Mouse (Mus musculus): ENCODE measurements around the gene Cxcl14. TPM values are rescaled to one million over a fixed set of nuclear protein-coding genes. Genes with fewer than 3 reads are reported as not detected.

Gene Cxcl14
- polyA plus RNA-seq, 1 experiment from 2014 or later, result 13.7 TPM

- 83% methylated on average over 6 of the region's 6 CpGs for WGBS
Observed at GRCm38 (mm10) chr13:56329165-56329564, 32.8 kb upstream of the Cxcl14 start.

GRCm38 (mm10) chr13:56327779-56328178 lies 31.4 kb upstream of the Cxcl14 start:
- Histone ChIP-seq H3K4me2 (no peak overlapping the region), H3K9me3 (no peaks in the 10 kb centered on the region), H3K27me3 (no peaks in the 10 kb centered on the region), H3K36me3 (no peaks in the 10 kb centered on the region), H3K9ac (no peak overlapping the region), H3K27ac (no peak overlapping the region), H3K4me1 (no peaks in the 10 kb centered on the region), H3K4me3 (no peak overlapping the region)
- 27% methylated on average over 6 of the region's 6 CpGs for WGBS
- ATAC-seq (ENCODE audit: borderline replicate concordance, extremely low read depth, low FRiP score, low TSS enrichment), result no peak

More at GRCm38 (mm10) chr13:56329165-56329564, 32.8 kb upstream of the Cxcl14 start:
- Histone ChIP-seq H3K4me3 (no peak overlapping the region), H3K27me3 (no peaks in the 10 kb centered on the region), H3K27ac (no peak overlapping the region), H3K9ac (no peak overlapping the region), H3K4me1 (no peaks in the 10 kb centered on the region), H3K9me3 (no peaks in the 10 kb centered on the region), H3K4me2 (no peak overlapping the region), H3K36me3 (no peaks in the 10 kb centered on the region)
- ATAC-seq (ENCODE audit: borderline replicate concordance, extremely low read depth, low FRiP score, low TSS enrichment), result no peak

- H3K9me3 ChIP-seq, result no peaks in the 10 kb centered on the region
- no peak for ATAC-seq (ENCODE audit: borderline replicate concordance, extremely low read depth, low FRiP score, low TSS enrichment)
- no peak overlapping the region for H3K4me3 ChIP-seq
- H3K27ac ChIP-seq, result no peak overlapping the region
- H3K4me2 ChIP-seq, result no peak overlapping the region
- no peaks in the 10 kb centered on the region for H3K36me3 ChIP-seq
- H3K4me1 ChIP-seq, result no peaks in the 10 kb centered on the region
- H3K9ac ChIP-seq, result no peak overlapping the region
- no peaks in the 10 kb centered on the region for H3K27me3 ChIP-seq
- 86% methylated on average over 7 of the region's 7 CpGs for WGBS
Observed at GRCm38 (mm10) chr13:56321635-56322034, 25.3 kb upstream of the Cxcl14 start.

GRCm38 (mm10) chr13:56316930-56317329 lies 20.6 kb upstream of the Cxcl14 start:
- WGBS, result 71% methylated on average over 4 of the region's 4 CpGs

GRCm38 (mm10) chr13:56315201-56315600 lies 18.9 kb upstream of the Cxcl14 start:
- no peaks in the 10 kb centered on the region for H3K27me3 ChIP-seq
- no peaks in the 10 kb centered on the region for H3K9me3 ChIP-seq
- ATAC-seq (ENCODE audit: borderline replicate concordance, extremely low read depth, low FRiP score, low TSS enrichment), result no peak
- H3K4me3 ChIP-seq, result no peak overlapping the region
- no peaks in the 10 kb centered on the region for H3K4me1 ChIP-seq
- no peak overlapping the region for H3K4me2 ChIP-seq
- WGBS, result 49% methylated on average over 3 of the region's 3 CpGs
- no peaks in the 10 kb centered on the region for H3K36me3 ChIP-seq
- no peak overlapping the region for H3K9ac ChIP-seq
- H3K27ac ChIP-seq, result no peak overlapping the region

More at GRCm38 (mm10) chr13:56316930-56317329, 20.6 kb upstream of the Cxcl14 start:
- Histone ChIP-seq H3K27ac (no peak overlapping the region), H3K9ac (no peak overlapping the region), H3K36me3 (no peaks in the 10 kb centered on the region), H3K27me3 (no peaks in the 10 kb centered on the region), H3K9me3 (no peaks in the 10 kb centered on the region), H3K4me2 (no peak overlapping the region), H3K4me3 (no peak overlapping the region), H3K4me1 (no peaks in the 10 kb centered on the region)
- no peak for ATAC-seq (ENCODE audit: borderline replicate concordance, extremely low read depth, low FRiP score, low TSS enrichment)

GRCm38 (mm10) chr13:56305058-56305457 lies 8.7 kb upstream of the Cxcl14 start:
- Histone ChIP-seq H3K9ac (no peak overlapping the region), H3K27ac (no peak overlapping the region), H3K9me3 (no peaks in the 10 kb centered on the region), H3K4me3 (no peak overlapping the region), H3K4me1 (peaks cover 4% of the 10 kb centered on the region; the same call in 1 of the 2 replicates), H3K27me3 (no peaks in the 10 kb centered on the region), H3K4me2 (no peak overlapping the region), H3K36me3 (no peaks in the 10 kb centered on the region)
- ATAC-seq (ENCODE audit: borderline replicate concordance, extremely low read depth, low FRiP score, low TSS enrichment), result no peak
- WGBS, result 49% methylated on average over 12 of the region's 12 CpGs

- no peak overlapping the region for H3K27ac ChIP-seq
- no peaks in the 10 kb centered on the region for H3K36me3 ChIP-seq
- no peaks in the 10 kb centered on the region for H3K9me3 ChIP-seq
- no peak overlapping the region for H3K4me3 ChIP-seq
- H3K27me3 ChIP-seq, result peaks cover 5% of the 10 kb centered on the region; the same call in 1 of the 2 replicates
- H3K4me2 ChIP-seq, result no peak overlapping the region
- no peak overlapping the region for H3K9ac ChIP-seq
- no peak; the same call in 1 of the 2 replicates for ATAC-seq (ENCODE audit: borderline replicate concordance, extremely low read depth, low FRiP score, low TSS enrichment)
- WGBS, result 45% methylated on average over 4 of the region's 4 CpGs
- H3K4me1 ChIP-seq, result peaks cover 4% of the 10 kb centered on the region; the same call in 1 of the 2 replicates
Observed at GRCm38 (mm10) chr13:56304453-56304852, 8.1 kb upstream of the Cxcl14 start.

GRCm38 (mm10) chr13:56299336-56299735 lies 3.0 kb upstream of the Cxcl14 start:
- H3K9ac ChIP-seq, result no peak overlapping the region
- H3K36me3 ChIP-seq, result no peaks in the 10 kb centered on the region
- H3K4me3 ChIP-seq, result no peak overlapping the region
- H3K27ac ChIP-seq, result no peak overlapping the region
- no peak for ATAC-seq (ENCODE audit: borderline replicate concordance, extremely low read depth, low FRiP score, low TSS enrichment)
- 89% methylated on average over 11 of the region's 11 CpGs for WGBS
- peaks cover 56% of the 10 kb centered on the region for H3K27me3 ChIP-seq
- peaks cover 12% of the 10 kb centered on the region; the same call in 1 of the 2 replicates for H3K4me1 ChIP-seq
- H3K9me3 ChIP-seq, result no peaks in the 10 kb centered on the region
- H3K4me2 ChIP-seq, result no peak overlapping the region

GRCm38 (mm10) chr13:56296659-56297020 lies 289 bp upstream of the Cxcl14 start:
- Histone ChIP-seq H3K27me3 (peaks cover 82% of the 10 kb centered on the region), H3K4me3 (peak overlapping the region; percentile 45), H3K9me3 (no peaks in the 10 kb centered on the region), H3K4me2 (peak overlapping the region; percentile 88), H3K4me1 (peaks cover 12% of the 10 kb centered on the region; the same call in 1 of the 2 replicates), H3K9ac (no peak overlapping the region), H3K36me3 (no peaks in the 10 kb centered on the region), H3K27ac (no peak overlapping the region)
- no peak for ATAC-seq (ENCODE audit: borderline replicate concordance, extremely low read depth, low FRiP score, low TSS enrichment)
- WGBS, result 6% methylated on average over 8 of the region's 8 CpGs

GRCm38 (mm10) chr13:56295586-56295942 lies 787 bp downstream of the Cxcl14 start:
- WGBS, result 8% methylated on average over 13 of the region's 13 CpGs
- H3K4me1 ChIP-seq, result peaks cover 12% of the 10 kb centered on the region; the same call in 1 of the 2 replicates
- ATAC-seq (ENCODE audit: borderline replicate concordance, extremely low read depth, low FRiP score, low TSS enrichment), result no peak

GRCm38 (mm10) chr13:56294908-56295307 lies 1.4 kb downstream of the Cxcl14 start:
- Histone ChIP-seq H3K4me1 (peaks cover 12% of the 10 kb centered on the region; the same call in 1 of the 2 replicates), H3K9me3 (no peaks in the 10 kb centered on the region), H3K9ac (no peak overlapping the region), H3K4me3 (peak overlapping the region; percentile 45; the same call in 1 of the 2 replicates), H3K27ac (no peak overlapping the region), H3K36me3 (no peaks in the 10 kb centered on the region), H3K4me2 (peak overlapping the region; percentile 88), H3K27me3 (peaks cover 89% of the 10 kb centered on the region)
- ATAC-seq (ENCODE audit: borderline replicate concordance, extremely low read depth, low FRiP score, low TSS enrichment), result no peak
- WGBS, result 11% methylated on average over 10 of the region's 10 CpGs

More at GRCm38 (mm10) chr13:56295586-56295942, 787 bp downstream of the Cxcl14 start:
- H3K9me3 ChIP-seq, result no peaks in the 10 kb centered on the region
- H3K4me3 ChIP-seq, result peak overlapping the region; percentile 45
- no peaks in the 10 kb centered on the region for H3K36me3 ChIP-seq
- peak overlapping the region; percentile 88 for H3K4me2 ChIP-seq
- peaks cover 87% of the 10 kb centered on the region for H3K27me3 ChIP-seq
- peak overlapping the region; percentile 41; the same call in 1 of the 2 replicates for H3K9ac ChIP-seq
- H3K27ac ChIP-seq, result no peak overlapping the region

- H3K4me2 ChIP-seq, result no peak overlapping the region
- no peak overlapping the region for H3K9ac ChIP-seq
- H3K9me3 ChIP-seq, result no peaks in the 10 kb centered on the region
- H3K4me1 ChIP-seq, result no peaks in the 10 kb centered on the region
- H3K27ac ChIP-seq, result no peak overlapping the region
- no peak for ATAC-seq (ENCODE audit: borderline replicate concordance, extremely low read depth, low FRiP score, low TSS enrichment)
- H3K36me3 ChIP-seq, result no peaks in the 10 kb centered on the region
- 80% methylated on average over 6 of the region's 6 CpGs for WGBS
- H3K4me3 ChIP-seq, result no peak overlapping the region
- peaks cover 62% of the 10 kb centered on the region for H3K27me3 ChIP-seq
Observed at GRCm38 (mm10) chr13:56289998-56290397, 6.4 kb downstream of the Cxcl14 start.

- Histone ChIP-seq H3K4me3 (no peak overlapping the region), H3K27ac (no peak overlapping the region), H3K4me2 (no peak overlapping the region), H3K9ac (no peak overlapping the region), H3K27me3 (peaks cover 55% of the 10 kb centered on the region), H3K36me3 (no peaks in the 10 kb centered on the region), H3K4me1 (no peaks in the 10 kb centered on the region), H3K9me3 (no peaks in the 10 kb centered on the region)
- no peak for ATAC-seq (ENCODE audit: borderline replicate concordance, extremely low read depth, low FRiP score, low TSS enrichment)
- 61% methylated on average over 11 of the region's 11 CpGs for WGBS
Observed at GRCm38 (mm10) chr13:56289261-56289660, 7.1 kb downstream of the Cxcl14 start.
